ENCODE assay signal across 9 mouse cellular contexts in genomic region chr9:114562919-114563751, GRCm38 (mm10). TPM values are rescaled to one million over a fixed set of nuclear protein-coding genes. Genes with fewer than 3 reads are reported as not detected.
DNase-seq lines count a peak whose midpoint lies in the region; ATAC-seq lines count a peak whose summit lies in the region.
"Had no signal": no experiment of that assay in that cellular context is flagged by ENCODE, and none has a peak within 500 bp of the region (broad histone marks: within the 10 kb centered on the region; RNA-seq: fewer than 3 reads in every experiment).

No protein-coding gene starts in this region.

- DNase-seq in gastrocnemius, postnatal 10 days = peak; percentile 17
- no peak for DNase-seq in gastrocnemius, adult 8-10 months (ENCODE audit: low spot score in 2 of 2)
- DNase-seq in thymus, postnatal 0 days (ENCODE audit: low spot score) = peak; percentile 24
- DNase-seq in thymus, postnatal 10 days (ENCODE audit: low spot score in 2 of 2) = no peak
- no peak for DNase-seq in spleen, adult 12 weeks (ENCODE audit: low spot score)
- DNase-seq in cerebellum, postnatal 14 days = no peak

- H3K9ac ChIP-seq in kidney, embryonic 16.5 days (replicated peaks; ENCODE audit: low read length) = peak overlapping the region; percentile 87
- H3K9ac ChIP-seq in midbrain, embryonic 16.5 days (ENCODE audit: low read depth, low read length) = peak overlapping the region; percentile 59

- no peaks in the 10 kb centered on the region for H3K36me3 ChIP-seq in kidney, embryonic 16.5 days (ENCODE audit: insufficient read depth, low read length)
- no peaks in the 10 kb centered on the region for H3K36me3 ChIP-seq in midbrain, embryonic 16.5 days (ENCODE audit: control insufficient read depth, insufficient read depth, low read length)

- H3K4me1 ChIP-seq in kidney, embryonic 16.5 days (ENCODE audit: insufficient read depth, low read length) = peaks cover 28% of the 10 kb centered on the region
- peaks cover 22% of the 10 kb centered on the region for H3K4me1 ChIP-seq in midbrain, embryonic 16.5 days (ENCODE audit: control insufficient read depth, insufficient read depth, low read length)

- under 1% methylated on average over 118 of the region's 122 CpGs for whole genome bisulfite sequencing in kidney, embryonic 16.5 days
- under 1% methylated on average over 93 of the region's 122 CpGs for WGBS in midbrain, embryonic 16.5 days

- peak overlapping the region; percentile 63 for H3K4me3 ChIP-seq in kidney, embryonic 16.5 days (ENCODE audit: low read length)
- peak overlapping the region; percentile 60 for H3K4me3 ChIP-seq in midbrain, embryonic 16.5 days (ENCODE audit: low read depth, low read length)

- peak overlapping the region; percentile 77 for H3K27ac ChIP-seq in kidney, embryonic 16.5 days (ENCODE audit: low read length)
- H3K27ac ChIP-seq in midbrain, embryonic 16.5 days (ENCODE audit: low read length) = no peak overlapping the region

- ATAC-seq in kidney, embryonic 16.5 days (ENCODE audit: low FRiP score, low TSS enrichment) = peak; percentile 16
- peak; percentile 76 for ATAC-seq in midbrain, embryonic 16.5 days

- H3K27me3 ChIP-seq in kidney, embryonic 16.5 days (ENCODE audit: insufficient read depth, low read length) = peaks cover 29% of the 10 kb centered on the region
- peaks cover 40% of the 10 kb centered on the region for H3K27me3 ChIP-seq in midbrain, embryonic 16.5 days (ENCODE audit: control insufficient read depth, insufficient read depth, low read depth, low read length)

- peak overlapping the region; percentile 96 for H3K4me2 ChIP-seq in kidney, embryonic 16.5 days (replicated peaks; ENCODE audit: low read depth, low read length)
- peak overlapping the region; percentile 91 for H3K4me2 ChIP-seq in midbrain, embryonic 16.5 days (ENCODE audit: low read length)

- no peaks in the 10 kb centered on the region for H3K9me3 ChIP-seq in kidney, embryonic 16.5 days (ENCODE audit: low read length)
- no peaks in the 10 kb centered on the region for H3K9me3 ChIP-seq in midbrain, embryonic 16.5 days (replicated peaks; ENCODE audit: control insufficient read depth, low read length, poor library complexity, severe bottlenecking)

RNA-seq across cellular contexts. Expression of gene Trim71, which starts 1.0 kb away (rescaled TPM):
- total RNA-seq in gastrocnemius, postnatal 10 days (2021) = under 1 TPM in 1 of 2 experiments, not detected in 1; 0.02 TPM
- total RNA-seq in gastrocnemius, adult 8-10 months (2022) = not detected
- polyA plus RNA-seq in thymus, postnatal 0 days (2015; fragmentation: Nextera tagmentation; extraction: Ambion mirVana) = 0.01 and 0.03 TPM in 2 replicates
- polyA plus RNA-seq in kidney, embryonic 16.5 days (2015; fragmentation: Nextera tagmentation; extraction: Ambion mirVana) = 0.69 and 0.89 TPM in 2 replicates
- 0.15 and 0.17 TPM in 2 replicates for polyA plus RNA-seq in midbrain, embryonic 16.5 days (2015; fragmentation: Nextera tagmentation; extraction: Ambion mirVana)
- polyA plus RNA-seq: large intestine, adult 2 months had no signal

RNA-seq across cellular contexts. Expression of gene C130032M10Rik, which starts 47.6 kb away (rescaled TPM):
- not detected for total RNA-seq in gastrocnemius, postnatal 10 days (2021)
- not detected for total RNA-seq in gastrocnemius, adult 8-10 months (2022)
- polyA plus RNA-seq in thymus, postnatal 0 days (2015; fragmentation: Nextera tagmentation; extraction: Ambion mirVana) = not detected in 2 replicates
- polyA plus RNA-seq in kidney, embryonic 16.5 days (2015; fragmentation: Nextera tagmentation; extraction: Ambion mirVana) = 0.22 and 0.36 TPM in 2 replicates
- not detected in 2 replicates for polyA plus RNA-seq in midbrain, embryonic 16.5 days (2015; fragmentation: Nextera tagmentation; extraction: Ambion mirVana)
- polyA plus RNA-seq: large intestine, adult 2 months had no signal

RNA-seq across cellular contexts. Expression of gene Ccr4, which starts 58.4 kb away (rescaled TPM):
- not detected for total RNA-seq in gastrocnemius, postnatal 10 days (2021)
- not detected for total RNA-seq in gastrocnemius, adult 8-10 months (2022)
- polyA plus RNA-seq in thymus, postnatal 0 days (2015; fragmentation: Nextera tagmentation; extraction: Ambion mirVana) = 20.7 and 21.9 TPM in 2 replicates
- 0.49 and 1.4 TPM in 2 replicates for polyA plus RNA-seq in kidney, embryonic 16.5 days (2015; fragmentation: Nextera tagmentation; extraction: Ambion mirVana)
- not detected in 2 replicates for polyA plus RNA-seq in midbrain, embryonic 16.5 days (2015; fragmentation: Nextera tagmentation; extraction: Ambion mirVana)

Comparison
In these comparisons a context has a peak if more than half of its experiments do, and no peak if none do; other contexts are left out.
1. DNase-seq: peak in gastrocnemius, postnatal 10 days (single experiment) and thymus, postnatal 0 days (single experiment); none in gastrocnemius, adult 8-10 months (0 of 2), thymus, postnatal 10 days (0 of 2), spleen, adult 12 weeks (single experiment) and cerebellum, postnatal 14 days (0 of 2).